Mouse (Mus musculus): ENCODE results near the gene Stx16. TPM values are rescaled to one million over a fixed set of nuclear protein-coding genes. Genes with fewer than 3 reads are reported as not detected.

Gene Stx16
- polyA plus RNA-seq, 1 experiment, result 74.3 TPM

DNA sequence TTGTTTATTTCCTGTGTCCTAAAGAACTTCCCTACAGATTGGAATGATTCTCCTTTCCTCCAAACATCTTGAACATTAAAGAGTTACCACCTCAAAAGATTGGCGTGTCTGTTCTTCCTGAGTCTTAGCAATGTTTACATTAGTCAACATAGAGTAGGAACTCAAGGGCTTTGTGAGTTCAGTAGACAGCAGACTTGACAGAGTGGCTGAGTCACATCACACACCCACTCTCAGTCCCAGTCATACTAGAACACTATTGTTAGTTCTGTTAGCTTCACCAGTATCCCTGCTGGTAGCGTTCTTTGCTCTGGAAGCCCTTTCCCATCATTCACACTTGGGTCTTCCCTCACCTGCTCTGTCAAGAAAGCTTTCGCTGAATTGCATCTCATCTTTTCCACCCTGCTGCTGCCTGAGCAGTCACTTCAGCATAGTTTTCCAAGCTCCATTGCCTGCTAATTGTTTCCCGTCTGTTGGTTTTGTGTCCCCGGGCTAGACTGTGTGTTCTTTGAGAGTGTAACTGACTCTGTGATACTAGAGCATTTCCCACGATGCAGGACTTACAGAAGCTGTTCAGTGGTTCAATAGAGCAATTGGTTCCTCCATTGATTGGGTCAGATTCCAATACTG, 8.2 kb upstream of the Stx16 start:
- no peak for TF ChIP-seq GATA1 (IDR thresholded peaks at IDR 0.05; ENCODE audit: low read length)

DNA sequence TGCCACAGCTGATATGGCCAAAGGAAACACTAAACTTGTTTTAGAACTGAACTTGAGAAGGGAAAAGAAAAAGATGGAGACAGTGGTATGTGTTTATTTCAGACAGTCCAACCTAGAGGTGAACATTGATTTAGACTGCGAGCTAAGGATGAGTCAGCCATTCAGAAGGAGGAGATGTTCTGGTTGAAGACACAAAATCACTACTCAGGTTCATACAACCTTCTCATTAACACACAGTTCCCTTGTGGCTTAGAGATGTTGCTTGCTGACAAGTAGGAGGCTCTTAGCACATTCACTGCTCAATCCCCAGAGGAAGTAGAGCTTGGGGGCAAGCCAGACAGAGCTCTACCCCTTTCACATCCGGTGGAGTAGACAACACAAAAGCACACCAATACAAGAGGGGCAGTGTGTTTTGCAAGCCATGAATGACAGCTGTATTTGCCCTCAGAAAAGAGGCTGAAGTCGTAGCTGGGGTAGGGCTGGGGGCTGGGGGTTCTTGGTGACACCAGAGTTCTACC, 6.5 kb upstream of the Stx16 start:
- no peak for TF ChIP-seq GATA1 (IDR thresholded peaks at IDR 0.05; ENCODE audit: low read length)

DNA sequence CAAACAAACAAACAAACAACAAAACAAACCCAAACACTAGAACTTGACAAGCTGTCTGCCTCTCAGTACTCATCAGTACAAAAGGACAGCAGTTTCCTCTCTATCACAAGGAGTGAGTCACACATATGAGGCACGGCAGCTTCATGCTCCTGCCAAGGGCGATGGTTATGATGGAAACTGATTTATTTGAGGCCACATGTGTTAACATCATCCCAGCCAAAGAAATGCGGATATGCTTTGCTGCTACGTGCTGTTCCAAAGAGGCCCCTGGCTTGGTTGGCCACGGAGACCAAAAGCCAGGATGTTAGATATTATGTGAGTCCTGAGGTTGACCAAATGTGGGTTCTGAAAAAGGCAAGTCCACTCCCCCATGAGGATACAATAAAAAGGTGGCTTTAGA, 4.7 kb upstream of the Stx16 start:
- no peak for TF ChIP-seq GATA1 (IDR thresholded peaks at IDR 0.05; ENCODE audit: low read length)

DNA sequence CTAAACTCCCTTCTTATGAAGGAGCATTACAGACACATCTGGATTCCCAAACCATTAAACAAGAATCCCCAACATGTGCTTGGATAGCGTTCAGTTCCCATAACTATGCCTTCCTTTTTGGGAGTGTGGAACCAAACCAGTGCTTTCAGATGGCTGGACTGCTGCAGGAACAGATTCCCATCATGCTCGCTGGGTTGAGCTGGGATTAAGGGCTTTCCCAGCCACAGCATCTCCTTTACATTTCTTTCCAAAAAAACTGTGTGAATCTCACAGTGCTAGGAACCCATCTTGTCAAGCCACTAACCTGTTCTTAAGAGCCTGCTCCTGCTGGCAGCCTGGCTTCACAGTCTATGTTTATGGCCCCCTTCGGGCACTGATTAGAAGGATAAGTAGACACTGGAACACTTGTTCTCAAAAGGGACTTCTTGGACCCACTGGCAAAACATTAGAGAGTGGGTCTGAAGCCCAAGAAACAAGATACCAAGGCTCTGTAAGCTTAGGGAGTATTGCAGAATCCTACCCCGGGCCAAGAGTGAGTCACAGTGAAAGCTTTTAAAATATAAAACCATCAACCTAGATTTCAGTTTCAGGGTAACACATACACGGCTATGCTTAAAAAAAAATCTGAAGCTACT, 2.8 kb upstream of the Stx16 start:
- no peak for TF ChIP-seq GATA1 (IDR thresholded peaks at IDR 0.05; ENCODE audit: low read length)

DNA sequence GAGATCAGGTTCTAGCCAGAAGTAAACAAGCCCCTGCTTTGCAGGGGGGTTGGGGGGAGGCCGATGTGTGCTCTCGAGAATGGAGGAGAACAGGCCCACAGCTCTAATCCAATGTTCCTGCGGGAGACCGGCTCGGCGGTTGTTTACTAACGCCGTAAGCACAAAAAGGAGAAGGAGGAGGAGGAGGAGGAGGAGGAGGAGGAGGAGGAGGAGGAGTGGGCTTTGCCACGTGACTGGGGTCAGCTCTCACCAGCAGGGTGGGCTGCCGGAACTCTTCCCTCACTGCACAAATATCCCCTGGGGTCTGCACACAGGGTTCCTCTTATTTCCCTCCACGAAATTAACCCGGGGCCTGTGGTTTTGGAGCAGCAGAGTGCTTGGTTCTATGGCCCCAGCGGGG, 1.5 kb upstream of the Stx16 start:
- TF ChIP-seq GATA1 (IDR thresholded peaks at IDR 0.05; ENCODE audit: low read length), result no peak

DNA sequence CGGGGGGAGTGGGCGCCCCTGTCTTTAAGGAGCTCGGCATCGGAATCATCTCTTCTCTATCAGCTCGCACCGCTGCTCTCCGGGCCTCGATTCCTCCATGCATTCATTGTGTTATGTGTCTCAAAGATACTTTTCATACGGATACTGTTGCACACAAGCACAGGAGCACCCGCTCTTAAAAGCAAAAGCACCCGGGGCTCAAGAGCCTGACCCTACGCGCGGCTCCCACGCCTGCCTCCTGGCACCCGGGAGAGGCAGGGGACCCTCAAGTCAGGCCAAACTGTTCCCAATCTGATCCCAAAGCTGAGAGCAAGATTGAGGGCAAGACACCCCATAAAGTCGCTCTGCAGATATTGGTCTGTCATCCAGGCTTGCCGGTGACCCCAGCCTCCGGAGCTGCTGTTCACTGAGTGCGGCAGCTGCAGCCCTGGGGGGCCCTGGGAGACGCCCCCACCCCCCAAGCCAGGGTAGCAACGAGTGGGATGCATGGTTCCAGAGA, 987 bp upstream of the Stx16 start:
- TF ChIP-seq GATA1 (IDR thresholded peaks at IDR 0.05; ENCODE audit: low read length), result no peak

DNA sequence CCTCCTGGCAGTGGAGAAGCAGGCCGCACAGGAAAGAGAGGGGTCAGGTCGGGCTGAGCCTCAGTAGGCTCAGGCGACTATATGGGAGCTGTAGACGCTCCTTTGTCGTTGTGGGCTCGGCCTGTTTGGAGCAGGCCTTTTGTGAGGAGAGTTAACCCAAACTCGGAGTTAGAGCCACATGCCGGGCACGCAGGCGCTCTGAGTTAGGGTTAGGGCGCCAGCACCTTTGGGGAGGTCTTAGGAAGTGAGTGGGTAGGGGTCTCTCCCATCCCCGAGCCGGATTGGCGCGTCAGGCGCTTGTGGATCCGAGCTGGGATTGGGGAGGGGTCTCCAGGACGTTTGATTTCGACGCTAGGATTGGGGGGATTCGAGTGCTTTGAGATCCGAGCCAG, 321 bp downstream of the Stx16 start:
- no peak for TF ChIP-seq GATA1 (IDR thresholded peaks at IDR 0.05; ENCODE audit: low read length)

DNA sequence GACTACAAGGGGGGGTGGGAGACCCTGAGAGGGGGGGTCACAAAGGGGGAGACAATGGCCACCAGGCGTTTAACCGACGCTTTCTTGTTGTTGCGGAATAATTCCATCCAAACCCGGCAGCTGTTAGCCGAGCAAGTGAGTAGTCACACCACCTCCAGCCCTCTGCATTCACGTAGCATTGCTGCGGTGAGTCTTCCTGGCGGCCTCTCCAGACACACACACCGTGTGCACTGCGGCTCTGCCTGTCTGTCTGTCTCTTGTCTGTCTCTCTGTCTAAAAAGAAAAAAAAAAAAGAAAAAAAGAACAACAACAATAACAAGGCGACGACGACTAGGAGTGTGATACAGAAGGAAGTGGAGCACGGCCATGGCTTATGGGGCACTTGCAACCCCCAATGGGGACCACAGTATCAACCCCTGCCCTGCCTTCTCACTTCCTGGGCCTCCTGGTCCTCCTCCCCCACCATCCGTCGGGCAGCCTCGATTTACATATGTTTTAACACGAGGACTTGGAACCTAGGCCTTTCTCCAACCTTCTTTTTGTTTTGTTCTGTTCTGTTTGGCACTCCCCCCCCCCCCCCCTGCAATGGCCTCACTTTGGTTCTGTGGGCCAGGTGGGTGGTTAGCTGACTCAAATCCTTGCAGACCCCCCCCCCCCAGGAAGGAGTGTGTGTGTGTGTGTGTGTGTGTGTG, 1.0 kb downstream of the Stx16 start:
- no peak for TF ChIP-seq GATA1 (IDR thresholded peaks at IDR 0.05; ENCODE audit: low read length)

DNA sequence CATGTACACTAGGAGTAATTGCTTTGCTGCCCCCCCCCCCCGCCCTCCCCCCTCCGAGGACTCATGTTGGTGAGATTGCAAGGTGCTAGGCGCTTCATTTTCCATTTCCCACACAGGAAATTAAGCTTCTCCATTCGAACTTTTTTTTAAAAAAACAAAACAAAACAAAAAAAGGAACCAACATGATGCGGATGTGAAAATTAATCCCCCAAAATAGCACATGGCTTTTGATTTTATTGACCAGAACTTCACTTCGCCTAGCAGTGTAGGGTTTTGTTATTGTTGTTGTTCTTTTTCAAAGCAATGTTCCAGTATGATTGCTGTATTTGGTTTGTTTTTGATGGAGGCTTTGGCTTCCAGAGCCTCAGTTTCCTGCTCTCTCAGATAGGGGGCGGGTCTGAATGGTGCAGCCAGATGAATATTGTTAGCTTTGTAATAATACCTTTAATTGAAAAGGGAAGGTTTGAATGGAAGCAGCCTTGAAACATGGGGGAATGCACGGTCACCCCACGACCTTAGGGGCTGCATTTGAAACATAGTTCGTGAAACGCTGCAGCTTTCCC, 1.7 kb downstream of the Stx16 start:
- TF ChIP-seq GATA1 (IDR thresholded peaks at IDR 0.05; ENCODE audit: low read length), result no peak

DNA sequence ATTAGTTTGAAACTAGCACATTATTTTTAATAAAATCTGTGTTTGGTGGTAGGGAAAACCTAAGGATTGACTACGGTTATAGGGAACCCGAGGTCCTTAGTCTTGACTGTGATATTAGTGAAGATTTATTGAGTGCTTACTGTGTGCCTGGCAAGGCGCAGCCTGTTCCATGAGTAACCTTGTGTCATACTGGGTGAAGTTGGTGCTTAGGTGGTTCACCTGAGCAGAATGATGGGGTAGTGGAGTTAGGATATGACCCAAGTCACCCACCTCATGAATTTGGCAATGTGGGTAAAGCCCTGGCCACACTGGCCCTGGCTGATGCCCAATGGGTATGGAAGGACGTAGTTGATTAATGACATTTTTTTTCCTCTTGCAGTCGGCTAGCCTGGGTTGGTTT, 5.7 kb downstream of the Stx16 start:
- no peak for TF ChIP-seq GATA1 (IDR thresholded peaks at IDR 0.05; ENCODE audit: low read length)

DNA sequence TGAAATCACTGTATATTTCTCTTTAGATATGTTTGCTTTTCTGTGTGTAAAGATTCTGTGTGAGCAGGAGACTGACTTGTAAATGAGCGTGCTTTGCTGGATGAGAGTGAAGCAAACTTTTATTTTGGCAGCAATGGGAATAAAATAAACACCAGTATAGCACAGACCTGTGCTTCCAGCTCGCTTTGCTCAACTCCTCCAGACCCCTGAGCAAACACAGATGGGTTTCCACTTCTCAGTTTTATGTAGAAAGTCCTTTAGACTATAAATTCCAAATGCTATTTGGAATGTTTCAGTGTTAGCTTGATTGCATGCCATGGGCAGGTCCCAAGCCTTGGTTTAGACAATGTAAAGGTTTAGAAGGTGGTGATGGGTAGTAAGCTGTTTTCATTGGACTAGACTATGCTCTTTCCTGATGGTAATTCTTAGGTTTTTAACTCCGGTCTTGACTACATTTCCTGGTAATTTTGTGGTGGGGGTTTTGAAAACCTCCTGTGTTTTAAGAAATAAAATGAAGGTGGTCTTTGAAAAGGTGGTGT, 6.3 kb downstream of the Stx16 start:
- TF ChIP-seq GATA1 (IDR thresholded peaks at IDR 0.05; ENCODE audit: low read length), result no peak

DNA sequence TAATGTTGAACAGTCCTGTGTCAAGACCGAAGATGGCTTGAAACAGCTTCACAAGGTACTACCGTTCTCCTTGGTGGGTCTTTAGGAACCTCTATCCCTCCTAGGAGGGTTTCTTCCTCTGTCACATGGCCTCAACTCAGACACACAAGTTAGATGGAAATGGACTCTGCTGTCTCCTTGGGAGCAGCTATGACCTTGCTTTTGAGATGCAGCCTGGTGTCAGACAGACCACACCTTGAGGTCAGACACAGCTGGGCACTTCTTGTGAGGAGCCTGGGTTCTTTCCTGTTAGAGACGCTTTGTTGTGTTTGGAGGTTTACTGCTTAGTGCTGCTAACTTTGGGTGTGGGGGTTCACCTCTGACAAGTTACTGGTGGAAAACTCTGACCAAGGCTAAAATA, 19.0 kb downstream of the Stx16 start:
- no peak for TF ChIP-seq GATA1 (IDR thresholded peaks at IDR 0.05; ENCODE audit: low read length)

DNA sequence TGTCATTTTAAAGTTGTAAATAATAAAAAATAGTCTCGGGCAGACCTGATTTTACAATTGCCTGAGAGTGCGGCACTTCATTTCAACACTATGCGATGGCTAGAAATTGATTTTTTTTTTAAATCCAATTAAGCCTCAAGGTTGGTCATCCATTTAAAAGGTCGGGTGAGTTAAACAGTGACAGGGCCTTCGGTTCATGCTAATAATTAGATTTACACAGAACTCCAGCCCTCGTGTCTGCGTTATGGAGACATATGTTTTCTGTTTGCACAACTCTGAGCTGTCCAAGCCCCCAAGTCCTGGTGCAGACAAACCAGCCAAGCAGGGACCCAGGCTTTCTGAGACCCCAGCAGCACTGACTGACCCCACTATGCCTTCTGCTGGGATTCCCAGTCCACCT, 26.3 kb downstream of the Stx16 start:
- TF ChIP-seq GATA1 (IDR thresholded peaks at IDR 0.05; ENCODE audit: low read length), result no peak

DNA sequence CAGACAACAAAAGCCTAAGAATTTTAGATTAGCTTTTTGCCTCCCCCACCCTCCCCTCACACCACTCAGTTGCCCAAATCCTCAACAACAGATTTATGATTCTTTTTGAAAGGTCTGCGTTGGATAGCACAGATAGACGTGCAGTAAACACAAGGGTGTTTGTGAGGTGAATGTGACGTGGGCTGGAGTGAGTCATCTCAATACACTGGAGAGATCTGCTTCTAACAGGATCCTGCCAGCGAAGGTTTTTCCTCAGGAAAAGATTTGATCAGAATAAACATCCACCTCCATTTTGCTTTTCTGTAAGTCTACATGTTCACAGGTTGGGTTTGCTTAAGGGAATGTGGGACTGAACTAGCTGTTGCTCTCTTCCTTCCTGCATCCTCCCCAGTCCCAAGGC, 27.4 kb downstream of the Stx16 start:
- no peak for TF ChIP-seq GATA1 (IDR thresholded peaks at IDR 0.05; ENCODE audit: low read length)

DNA sequence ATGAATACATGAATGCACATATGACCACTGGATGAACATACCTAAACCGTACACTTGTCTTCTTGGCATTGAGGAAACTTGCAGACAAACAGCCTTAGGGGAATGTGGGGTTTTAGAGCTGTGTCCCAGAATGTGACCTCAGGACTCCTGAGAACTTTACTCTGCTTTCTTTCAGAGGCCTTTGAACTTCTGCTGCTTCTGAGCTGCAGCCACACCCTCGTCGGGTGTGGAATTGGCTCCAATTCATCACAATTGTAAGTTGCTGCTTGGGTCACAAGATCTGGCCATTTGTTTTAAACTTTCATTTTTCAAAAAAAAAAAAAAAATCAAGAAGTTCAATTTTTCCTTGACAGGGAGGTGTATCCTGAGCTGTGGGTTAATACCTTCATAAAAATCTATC, 31.3 kb downstream of the Stx16 start:
- TF ChIP-seq GATA1 (IDR thresholded peaks at IDR 0.05; ENCODE audit: low read length), result no peak

Measured in G1E-ER4 (cell line).